Mouse (Mus musculus) layer of hippocampus, adult 9-10 months (tissue): ENCODE results near the gene Ano8.
A peak's percentile ranks its signal among the peaks of the same experiment; 100 is the strongest.

Source experiments
- DNase-seq: peaks from one replicate; pipeline ENCODE4 v3.0.0; 2022; ENCODE audit warnings: low spot score

Gene Ano8

DNA sequence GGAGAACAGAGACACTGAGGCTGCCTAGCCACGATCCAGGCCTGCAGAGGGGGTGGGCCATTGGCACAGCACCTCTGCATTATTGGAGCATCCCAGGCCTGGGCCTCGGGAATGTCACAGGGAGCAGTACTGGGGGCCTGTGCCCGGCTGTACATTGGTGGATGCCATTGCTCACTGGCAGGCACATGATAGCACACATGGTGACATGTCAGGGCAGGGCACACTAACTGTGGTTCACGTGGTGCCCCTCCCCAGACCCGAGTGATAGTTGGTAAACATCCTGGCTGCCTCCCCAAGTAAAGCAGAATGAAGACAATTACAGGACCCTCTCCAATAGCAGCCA is 14.9 kb downstream of the Ano8 start:
- no peak for DNase-seq

- DNase-seq = no peak
These were observed 15.4 kb downstream of the Ano8 start for GRCm38 (mm10) chr8:71470146-71470912.

- no peak for DNase-seq
These were observed 16.4 kb downstream of the Ano8 start for GRCm38 (mm10) chr8:71469411-71469810.

DNA sequence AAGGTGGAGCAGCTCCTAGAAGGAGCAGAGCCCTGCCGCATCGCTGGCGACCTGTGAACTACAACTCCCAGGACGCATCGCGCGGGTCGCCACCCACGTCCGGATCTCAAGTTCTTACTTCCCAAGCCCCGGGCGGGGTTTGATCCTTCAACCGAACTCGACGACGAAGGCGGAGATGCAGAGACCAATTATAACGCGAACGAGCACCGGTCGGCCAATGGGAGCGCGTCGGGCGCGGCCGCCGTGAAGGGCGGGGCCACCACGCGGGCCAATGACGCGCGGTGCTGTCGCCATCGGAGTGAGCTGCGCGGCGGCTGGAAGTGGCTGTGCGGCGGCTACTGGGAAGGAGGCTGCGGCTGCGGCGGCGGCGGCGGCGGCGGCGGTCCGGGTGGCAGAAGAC is 16.8 kb downstream of the Ano8 start, which contains the start of gene Dda1:
Gene Dda1 (plus strand): TSS at position 284 of the 400 bp plus-strand sequence.
- DNase-seq = peak; percentile 96

- DNase-seq = no peak
These were observed 17.8 kb downstream of the Ano8 start for GRCm38 (mm10) chr8:71468001-71468400.

DNA sequence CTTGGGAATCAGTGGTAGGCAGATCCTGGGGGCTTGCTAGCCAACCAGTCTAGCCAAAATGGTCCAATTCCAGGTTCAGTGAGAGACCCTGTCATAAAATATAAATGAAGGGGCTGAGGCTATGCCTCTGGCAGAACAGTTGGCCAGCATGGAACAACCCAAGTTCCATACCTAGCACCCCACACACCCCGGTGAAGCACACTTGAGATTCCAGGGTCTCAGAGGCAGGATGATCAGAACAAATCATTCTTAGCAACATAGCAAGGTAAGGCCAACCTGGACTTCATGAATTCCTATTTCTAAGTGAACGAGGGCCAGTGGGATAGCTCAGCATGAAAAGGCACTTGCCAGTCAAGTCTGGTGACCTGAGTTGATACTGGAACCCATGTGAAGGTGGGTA is 18.6 kb downstream of the Ano8 start:
- no peak for DNase-seq

- DNase-seq = no peak
These were observed 19.6 kb downstream of the Ano8 start for GRCm38 (mm10) chr8:71466198-71466597.

- DNase-seq = no peak
These were observed 20.0 kb downstream of the Ano8 start for GRCm38 (mm10) chr8:71465733-71466132.

DNA sequence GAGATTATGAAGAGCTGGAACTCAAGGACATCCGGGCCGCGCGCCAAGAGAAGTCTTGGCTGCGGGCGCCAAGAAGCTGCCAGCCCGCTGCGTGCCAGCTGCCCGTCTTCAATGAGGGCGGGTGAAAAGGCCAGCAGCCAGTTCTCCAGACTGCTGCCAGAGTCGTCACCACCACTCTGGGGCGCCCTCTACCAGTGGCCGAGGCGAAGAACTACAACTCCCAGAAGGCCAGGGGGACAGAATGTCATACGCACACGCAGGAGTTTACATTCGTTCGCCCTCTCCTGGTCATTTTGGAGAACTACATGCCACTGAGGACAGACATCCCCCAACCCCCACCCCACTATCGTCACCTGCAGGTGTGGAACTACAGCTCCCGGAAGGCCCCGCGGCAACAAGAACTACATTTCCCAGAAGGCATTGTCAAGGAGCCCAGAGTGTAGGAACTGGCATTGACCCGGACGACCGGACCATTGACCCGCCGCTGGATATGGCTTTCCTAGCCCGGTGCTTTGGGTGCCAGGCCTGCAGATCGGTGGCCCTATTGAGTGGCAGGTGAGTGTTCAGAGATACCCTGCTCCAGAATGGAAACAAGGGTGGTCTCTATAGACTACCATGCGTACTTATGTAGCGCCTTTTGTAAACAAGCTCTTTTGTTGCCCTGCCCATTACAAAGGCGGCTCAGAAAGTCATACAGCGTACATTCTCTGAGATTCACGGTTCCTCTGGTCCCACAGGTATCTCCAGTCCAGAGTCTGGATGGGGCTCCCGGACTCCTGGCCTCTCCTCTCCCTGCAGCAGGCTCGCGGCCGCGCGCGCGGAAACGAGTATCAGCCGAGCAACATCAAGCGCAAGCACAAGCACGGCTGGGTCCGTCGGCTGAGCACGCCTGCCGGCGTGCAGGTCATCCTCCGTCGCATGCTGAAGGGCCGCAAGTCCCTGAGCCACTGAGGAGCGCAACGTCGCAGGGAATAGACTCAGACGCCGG is 21.0 kb downstream of the Ano8 start, which contains the start of gene Mrpl34:
Gene Mrpl34 (plus strand): TSS at position 447 of the 988 bp plus-strand sequence.
- DNase-seq = peak; percentile 100

- peak; percentile 98 for DNase-seq
These were observed 22.4 kb downstream of the Ano8 start, which contains the start of gene Abhd8 for GRCm38 (mm10) chr8:71463188-71464033. TSS of gene Abhd8 (minus strand) at chr8:71463655.

- DNase-seq = no peak
These were observed 23.0 kb downstream of the Ano8 start for GRCm38 (mm10) chr8:71462786-71463185.

- no peak for DNase-seq
These were observed 23.6 kb downstream of the Ano8 start for GRCm38 (mm10) chr8:71462191-71462590.

DNA sequence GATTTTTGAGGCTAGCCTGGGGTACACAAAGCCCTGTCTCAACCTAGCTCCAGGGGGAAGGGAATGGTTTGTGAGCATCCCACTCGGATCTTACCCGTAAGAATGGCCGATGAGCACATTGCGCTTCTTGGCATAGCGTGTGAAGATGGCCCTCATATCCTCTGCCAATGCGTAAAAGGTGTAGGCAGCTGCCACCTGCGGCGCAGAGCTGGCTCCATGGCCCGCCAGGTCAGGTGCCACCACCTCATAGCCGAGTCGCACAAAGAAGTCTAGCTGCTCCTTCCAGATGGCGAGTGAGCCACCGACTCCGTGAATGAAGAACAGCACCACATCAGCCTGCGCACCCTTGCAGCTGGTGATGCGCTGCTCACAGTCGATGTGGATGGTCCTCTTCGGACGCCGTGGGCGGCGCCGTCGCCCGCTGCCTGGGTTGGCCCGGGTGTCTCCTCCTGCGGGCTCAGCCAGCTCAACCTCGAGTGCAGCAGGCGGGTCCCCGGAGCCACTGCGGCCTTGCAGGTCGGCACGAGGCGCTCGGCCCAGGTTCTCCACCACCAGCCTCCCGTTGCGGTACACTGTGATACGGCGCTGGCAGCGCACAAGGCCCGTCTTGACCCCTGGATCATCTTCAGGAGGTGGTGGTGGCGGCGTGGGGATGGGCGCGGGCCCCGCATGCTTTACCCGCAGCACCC is 24.5 kb downstream of the Ano8 start:
- DNase-seq = no peak

DNA sequence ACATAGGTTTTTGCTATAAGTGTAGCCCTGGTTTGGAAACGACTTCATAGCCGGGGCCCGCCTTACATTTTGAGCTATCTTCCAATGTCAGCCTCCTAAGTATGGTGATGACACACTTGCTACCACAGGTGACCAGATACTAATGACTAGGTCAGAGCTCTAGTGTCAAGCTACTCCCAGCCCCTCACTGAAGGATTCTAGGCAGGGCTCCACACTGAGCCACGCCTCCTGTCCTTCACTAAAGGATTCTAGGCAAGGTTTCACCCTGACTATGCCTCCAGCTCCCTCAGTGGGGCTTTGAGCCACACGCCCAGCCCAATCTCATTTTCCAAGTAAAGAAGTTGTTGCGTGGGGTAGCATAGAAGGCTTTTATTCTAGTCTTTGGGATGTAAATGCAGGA is 25.0 kb downstream of the Ano8 start:
- DNase-seq = no peak

- DNase-seq = no peak
These were observed 28.0 kb downstream of the Ano8 start for GRCm38 (mm10) chr8:71457659-71458270.

DNA sequence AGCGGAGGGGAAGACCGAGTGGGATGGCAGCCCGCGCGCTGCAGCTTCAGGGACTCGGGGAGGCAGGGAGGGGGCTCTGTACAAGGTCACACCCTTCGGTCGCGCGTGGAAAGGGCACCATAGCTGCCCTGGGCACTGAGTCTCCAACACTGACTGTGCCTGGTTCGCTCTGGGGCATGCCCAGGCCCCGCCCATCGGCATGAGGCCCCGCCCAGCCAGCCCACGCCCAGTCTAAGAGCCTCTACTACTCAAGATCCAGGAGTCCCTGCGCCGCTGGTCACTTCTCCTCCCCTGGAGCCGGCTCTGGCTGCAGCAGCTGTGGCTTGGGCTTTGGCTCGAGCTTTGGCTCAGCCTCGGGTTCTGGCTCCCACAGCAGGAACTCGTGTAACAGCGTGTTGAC is 28.9 kb downstream of the Ano8 start:
- no peak for DNase-seq

DNA sequence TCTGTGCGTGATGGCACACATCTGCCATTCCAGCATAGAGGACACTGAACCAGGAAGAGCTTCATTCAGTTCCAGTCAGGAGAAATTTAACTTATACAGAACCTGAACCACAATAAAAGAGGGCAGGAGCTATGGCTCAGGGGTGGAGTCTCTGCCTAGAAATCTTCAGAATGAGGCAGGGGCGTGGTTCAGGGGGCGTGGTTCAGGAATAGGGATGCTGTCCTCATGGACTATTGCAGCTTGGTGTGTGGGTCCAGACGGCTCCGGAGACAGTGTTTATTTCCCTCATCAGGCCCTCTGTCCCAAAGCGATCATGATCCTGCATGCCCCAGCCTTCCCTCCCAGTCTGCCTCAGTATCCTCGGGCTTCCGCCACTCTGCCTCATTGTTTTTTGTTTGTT is 31.1 kb downstream of the Ano8 start:
- no peak for DNase-seq

DNA sequence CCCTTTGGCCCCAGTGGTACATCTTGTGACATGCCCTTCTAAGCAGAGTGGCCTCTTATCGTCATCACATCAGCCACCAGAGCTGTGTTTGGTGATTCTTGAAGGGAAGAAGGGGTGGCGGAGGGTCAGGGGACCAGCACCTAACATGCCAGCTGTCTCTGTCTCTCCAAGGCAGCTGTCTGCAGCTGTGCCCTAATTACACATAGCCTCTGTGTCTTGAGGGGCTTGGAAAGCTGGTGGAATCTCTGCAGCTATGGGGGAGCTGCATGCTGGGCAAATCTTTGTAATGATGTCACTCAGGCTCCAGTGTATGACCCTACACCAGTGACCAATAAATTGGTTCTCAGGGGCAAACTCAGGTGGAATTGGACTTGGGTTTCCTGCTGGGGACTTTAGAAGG is 33.1 kb downstream of the Ano8 start:
- no peak for DNase-seq

DNA sequence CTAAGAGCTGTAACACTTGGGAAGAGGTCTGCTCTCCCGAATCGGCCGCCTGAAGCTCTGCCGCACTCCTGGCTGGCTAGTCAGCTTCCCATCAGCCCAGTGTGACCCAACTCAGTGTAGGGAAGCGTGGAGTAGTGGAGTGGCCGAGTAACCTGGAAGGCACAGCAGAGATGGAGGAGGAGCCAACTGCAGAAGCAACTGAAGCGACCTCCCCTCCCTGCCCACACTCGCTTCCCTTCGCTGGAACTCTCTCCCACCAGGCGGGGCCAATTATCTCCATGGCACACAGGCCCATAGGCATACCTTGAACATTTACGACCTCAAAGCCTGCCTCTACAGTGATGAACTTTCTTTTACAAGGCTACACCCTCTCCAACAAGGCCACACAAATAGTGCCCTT is 34.0 kb downstream of the Ano8 start:
- DNase-seq = no peak

DNA sequence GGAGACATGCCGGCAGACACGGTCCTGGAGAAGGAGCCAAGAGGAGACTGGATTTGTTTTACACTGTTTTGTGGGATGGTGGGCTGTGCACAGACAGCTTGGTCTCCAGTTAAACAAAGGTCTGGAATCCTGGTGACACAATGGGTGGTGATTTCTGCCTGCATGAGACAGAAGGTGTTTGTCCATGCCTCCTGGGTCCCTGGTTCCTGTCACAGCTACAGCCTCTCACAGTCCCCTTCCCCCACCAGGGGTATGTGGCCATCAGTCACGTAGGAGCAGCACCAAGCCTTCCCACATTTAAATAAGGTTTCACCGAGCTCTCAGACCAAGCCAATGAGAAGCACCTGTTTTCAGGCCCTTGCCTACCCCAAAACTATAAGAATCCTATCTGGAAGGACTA is 34.4 kb downstream of the Ano8 start:
- DNase-seq = no peak

DNA sequence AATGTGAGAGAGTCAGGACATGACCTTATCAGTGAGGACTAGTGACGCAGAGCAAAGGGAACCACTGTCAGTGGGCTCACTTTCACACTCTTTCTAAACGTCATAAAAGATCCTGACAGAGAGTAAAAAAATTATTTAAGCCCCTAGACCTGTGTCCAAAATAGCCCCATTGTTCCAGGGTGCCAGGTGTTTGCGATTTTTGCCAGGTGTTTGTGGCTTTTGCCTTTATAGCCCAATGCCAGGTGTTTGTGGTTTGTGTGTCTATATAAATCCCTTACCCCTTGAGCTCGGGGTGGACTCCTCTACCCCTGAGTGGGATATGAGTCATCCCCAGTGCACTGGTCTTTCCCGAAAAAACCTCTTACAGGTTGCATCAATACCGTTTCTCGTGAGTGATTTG is 40.7 kb downstream of the Ano8 start:
- no peak for DNase-seq
